Mouse (Mus musculus): ENCODE results near the gene Rnf4.

Rnf4 gene

DNA sequence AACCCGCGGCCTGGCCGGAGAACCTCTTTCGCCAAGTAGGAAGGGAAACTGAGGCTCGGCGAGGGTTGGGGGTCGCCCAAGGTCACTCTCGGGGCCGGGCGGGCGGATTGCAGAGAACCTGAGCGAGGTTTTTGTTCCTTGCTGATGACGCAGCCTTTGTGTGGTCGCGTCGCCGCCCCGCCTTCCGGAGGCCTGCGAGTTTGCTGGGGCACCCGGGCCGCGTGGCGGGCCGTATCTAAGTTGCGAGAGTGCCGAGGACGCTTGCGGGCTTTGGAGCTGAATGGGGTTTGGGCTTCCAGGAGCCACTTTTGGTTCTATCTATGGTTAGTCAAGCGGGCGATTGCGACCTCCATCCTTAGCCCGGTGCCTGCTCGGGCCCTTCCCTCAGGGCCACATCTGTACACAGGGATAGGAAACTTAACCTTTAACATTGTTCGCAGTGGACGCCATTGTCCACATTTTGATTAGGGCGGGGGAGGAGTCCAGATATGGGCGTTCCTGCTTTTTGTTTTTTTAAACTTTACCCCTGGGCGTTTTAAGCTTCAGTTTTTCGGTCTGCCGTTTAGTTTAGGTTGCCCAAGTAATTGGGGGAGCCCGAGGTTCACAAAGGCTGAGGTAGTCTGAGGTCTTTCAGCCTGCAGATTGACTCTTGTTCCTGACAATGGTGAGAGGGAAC lies 824 bp downstream of the Rnf4 start:
- DNase-seq, result peak; percentile 69

DNA sequence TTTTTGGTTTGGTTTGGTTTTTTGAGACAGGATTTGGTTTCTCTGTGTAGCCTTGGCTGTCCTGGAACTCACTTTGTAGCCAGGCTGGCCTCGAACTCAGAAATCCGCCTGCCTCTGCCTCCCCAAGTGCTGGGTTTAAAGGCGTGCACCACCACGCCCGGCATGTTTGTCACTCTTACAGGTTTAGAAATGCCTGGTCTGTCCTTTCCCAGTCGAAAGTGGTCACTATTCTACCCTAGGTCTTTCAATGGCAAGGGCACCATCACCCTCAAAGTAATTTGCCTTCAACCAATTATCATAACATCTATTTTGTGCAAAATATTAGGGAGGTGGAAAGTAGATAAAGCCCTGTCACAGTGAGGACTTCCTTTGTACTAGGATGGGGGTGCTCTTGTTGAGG lies 4.2 kb downstream of the Rnf4 start:
- DNase-seq, result no peak

DNA sequence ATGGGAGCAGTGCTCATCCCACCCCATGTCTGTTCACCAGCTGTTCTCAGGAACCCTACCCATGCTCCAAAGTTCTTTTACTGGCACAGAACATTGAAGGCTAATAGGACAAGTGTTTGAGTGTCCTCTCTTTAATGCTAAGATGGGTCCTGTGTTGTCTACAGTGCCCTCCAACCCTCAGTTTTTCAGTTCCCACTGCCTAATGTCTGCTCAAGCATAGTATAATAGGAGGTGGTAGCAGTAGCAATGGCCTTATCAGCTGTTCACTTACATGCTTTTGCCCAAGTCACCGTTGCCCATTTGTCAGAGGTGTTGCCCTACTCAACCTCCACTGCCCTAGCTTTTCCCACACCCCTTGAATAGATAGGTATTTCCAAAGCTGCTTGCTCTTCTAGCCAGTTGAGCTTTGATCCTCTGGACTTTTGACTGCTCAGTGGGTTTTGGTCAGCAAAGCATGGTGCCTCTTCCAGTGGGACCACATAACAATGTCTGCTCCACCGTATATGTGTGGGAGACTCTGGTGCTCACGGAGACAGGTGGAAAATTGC lies 16.1 kb downstream of the Rnf4 start:
- no peak for DNase-seq

DNA sequence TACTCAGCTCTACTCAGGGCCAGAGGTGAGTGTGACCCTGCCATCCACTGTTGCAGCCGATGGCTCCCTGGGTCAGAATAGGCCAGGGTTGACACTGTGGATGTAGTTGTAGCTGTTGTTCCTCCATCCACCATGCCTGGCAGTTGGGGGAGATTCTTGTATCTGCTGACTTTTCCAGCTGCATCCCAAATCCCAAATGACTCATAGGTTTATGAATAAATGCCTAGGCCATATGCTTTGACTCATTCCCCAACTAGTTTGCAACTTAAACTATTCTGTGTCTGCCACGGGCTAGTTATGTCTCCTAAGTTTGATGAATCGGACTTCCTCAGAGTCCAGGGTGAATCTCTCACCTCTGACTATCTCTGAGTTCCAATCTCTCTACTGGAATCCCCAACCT lies 24.2 kb downstream of the Rnf4 start:
- DNase-seq, result no peak

DNA sequence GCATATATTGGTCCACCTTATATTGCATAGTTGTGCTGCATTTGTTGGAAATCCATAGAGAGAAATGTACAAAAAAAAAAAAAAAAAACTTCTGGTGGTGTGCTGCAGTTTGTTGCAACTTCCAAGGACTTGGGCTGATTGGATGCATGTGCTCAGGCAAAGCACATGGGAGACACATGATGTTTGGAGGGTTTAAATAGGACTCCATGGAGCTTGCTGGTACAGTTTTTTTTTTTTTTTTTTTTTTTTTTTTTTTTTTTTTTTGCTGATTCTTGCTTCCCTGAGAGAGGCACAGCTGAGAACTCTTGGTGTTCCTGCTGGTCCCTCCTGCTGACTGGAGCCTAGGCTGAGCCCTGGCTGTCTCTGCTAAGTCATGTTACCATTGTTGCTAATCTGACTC lies 27.0 kb downstream of the Rnf4 start:
- no peak for DNase-seq

DNA sequence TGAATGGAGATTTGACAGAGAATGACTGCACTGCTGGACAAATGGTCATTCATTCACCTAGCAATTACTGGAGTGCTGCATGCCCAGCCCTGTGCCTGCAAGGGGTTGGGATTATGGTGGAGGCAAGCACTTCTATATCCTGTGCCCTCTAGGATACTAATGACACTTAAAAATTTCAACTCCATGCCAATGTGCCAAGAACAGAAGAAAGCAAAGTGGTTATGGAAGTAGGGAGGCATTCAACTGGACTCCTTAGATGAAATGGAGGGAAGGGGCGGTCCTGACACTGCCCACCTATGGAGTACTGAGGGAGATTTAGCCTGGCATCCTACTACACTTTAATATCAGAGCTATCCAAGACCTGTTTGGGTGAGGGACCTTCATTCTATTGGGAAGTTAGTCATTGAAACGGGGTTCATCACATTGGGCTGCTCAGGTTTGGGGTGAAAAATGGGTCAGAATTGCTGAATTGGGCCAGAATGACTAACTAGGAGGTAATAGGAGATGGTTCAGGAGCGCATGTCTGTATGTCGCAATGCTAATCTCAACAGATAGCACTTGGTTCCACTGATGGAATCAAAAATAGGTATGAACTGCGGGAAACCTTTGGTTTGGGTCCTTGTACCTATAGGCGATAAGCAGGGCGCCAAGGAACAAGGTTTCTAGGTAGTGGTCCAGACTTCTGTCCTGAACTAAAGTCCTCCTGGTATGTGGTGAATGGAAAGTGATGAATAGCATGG lies 32.6 kb downstream of the Rnf4 start:
- peak; percentile 5 for DNase-seq

DNA sequence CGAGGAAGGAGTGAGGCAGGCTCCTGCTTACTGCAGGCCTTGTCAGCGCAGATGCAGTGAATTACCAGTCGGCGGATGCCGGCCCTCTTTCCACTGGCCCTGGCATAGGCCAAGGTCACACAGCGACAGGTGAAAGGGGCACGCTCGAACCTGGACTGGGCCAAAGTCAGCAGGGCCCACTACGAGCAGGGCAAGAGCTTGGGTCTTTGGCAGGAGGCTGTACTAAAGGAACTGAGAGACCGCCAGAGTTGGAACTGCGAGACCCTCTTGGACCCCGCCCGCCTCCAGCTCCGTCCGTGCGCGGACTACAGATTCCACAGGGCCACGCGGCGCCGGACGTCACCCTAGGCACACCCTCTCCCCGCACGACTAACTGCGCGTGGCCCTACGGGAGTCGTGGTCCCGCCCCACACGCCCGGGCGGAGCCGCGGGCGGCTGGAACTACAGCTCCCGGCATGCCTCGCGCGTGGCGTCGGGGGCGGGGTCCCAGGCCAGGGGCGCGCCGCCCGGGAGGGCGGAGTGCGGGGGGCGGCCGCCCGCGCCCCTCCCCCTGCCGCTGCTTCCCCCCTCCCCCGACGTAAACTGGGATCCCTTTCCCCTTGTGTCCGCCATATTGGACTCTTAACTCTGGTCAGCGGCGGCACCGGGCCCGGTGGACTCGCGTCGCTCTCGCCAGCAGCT lies 33.4 kb downstream of the Rnf4 start, which contains the start of gene Fam193a:
TSS of gene Fam193a (plus strand) at position 593 of the 681 bp plus-strand sequence.
- peak; percentile 97 for DNase-seq

DNA sequence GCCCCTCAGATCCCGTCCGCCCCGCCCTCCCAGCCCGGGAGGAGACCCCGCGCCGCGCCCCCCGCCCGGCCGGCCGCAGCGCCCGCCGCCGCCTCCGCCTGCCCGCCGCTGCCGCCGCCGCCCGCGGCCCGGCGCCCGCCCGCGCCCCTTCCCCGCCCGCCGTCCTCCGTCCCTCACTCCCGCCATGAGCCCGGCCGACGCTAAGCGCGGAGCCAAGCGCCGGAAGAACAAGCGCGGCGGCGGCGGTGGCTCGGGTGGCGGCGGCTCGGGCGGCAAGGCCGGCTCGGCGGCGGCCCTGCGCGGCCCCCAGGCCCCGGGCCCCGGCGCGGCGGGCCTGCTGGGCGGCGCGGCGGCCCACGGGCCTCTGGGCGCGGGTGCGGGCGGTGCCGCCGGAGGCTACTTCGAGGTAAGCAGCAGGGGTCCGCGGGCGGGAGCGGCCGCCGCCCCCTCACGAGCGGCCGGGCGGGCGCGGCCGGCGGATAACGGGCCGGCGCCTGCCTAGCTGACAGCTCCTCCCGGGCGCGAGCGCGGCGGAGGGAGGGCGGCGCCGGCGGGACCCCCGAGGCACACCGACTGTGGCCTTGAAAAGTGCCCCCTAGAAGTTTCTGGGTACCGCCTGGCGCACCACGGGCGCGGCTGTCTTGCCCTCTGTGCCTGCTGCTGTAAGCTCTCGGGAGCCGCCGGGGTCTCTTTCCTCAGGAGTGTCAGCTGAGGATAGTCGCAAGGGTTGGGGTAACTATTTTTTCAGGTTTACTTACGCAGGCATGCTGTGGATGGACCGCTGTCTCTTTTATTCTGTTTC lies 34.1 kb downstream of the Rnf4 start:
- DNase-seq, result peak; percentile 14

DNA sequence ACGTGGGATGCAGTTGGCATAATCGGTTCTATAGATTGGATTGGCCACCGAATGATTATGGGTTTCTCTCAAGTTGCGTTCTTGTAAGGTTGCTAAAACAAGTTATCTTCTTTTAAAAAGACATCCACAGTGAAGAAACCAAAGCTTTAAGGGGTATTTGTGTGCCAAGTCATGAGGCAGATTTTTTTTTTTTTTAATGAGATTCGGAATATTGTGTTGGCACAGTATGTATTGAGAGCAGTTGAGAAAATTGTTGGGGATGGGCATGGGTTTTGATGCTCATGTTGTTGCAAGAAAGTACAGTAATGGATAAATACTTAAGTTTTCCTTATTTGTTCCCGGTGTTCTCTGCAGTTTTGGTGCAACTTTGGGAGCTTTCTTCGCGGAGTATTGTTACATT lies 34.8 kb downstream of the Rnf4 start:
- no peak for DNase-seq

DNA sequence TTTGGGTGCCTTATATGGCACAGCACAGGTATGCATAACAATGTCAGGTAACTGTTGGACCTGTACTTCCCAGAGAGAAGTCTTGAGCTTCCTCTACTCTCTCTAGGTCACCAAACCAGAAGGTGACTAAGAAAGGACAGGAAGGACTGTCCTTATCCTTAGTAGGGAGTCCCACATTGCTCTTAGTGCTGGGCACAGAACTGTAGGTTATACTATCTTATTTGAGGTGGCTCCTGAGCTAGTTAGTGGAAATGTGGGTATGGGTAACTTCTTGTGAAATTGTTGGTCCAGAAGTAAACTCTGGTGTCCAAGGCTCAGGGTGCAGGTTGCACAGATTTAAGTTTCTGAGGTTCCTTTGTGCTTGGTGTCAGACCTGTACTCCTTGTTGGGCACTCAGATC lies 36.1 kb downstream of the Rnf4 start:
- no peak for DNase-seq

DNA sequence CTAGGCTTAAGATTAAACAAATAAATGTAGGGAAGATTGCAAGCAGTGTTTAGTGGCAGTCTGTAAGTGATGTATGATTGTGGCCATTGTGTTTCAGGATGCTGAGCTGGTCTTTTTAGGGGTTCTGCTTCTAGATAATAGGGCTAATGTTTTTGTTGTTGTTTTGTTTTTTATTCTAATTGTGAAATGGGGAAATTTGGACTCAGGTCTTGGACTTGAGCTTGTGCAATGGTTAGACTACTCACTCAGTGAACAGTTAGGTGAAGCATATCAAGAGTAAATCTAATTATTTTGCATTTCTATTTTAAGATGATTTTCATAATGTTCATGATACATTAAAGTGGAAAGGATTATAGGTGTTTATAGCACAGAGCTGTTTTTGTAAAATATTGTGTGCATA lies 36.5 kb downstream of the Rnf4 start:
- DNase-seq, result no peak

DNA sequence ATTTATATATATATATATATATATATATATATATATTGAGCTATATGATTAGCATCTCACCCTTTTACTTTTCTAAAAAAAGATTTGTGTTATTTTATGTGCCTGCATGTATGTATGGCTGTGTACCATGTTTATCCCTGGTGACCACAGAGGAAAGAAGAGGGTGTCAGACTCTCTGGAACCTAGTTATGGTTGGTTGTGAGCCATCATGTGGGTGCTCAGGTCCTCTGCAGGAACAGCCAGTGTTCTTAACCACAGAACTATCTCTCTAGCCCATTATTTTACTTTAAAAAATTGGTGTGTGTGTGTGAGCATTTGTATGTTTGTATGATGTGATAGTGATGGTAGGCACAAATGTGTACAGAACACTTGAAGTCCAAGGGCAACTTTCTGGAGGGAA lies 42.7 kb downstream of the Rnf4 start:
- no peak for DNase-seq

DNA sequence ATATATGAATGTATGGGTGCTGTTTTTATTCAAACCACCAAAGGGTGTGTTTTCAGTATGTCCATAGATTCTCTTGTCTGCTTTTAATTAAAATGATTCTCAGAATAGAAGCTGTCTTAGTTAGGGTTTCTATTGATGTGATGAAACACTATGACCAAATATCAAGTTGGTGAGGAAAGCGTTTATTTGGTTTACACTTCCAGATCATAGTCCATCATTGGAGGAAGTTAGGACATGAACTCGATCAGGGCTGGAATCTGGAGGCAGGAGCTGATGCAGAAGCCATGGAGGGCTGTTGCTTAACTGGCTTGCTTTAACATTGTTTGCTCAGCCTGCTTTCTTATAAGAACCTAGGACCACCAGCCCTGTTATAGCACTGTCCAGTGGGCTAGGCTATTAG lies 45.6 kb downstream of the Rnf4 start:
- no peak for DNase-seq

DNA sequence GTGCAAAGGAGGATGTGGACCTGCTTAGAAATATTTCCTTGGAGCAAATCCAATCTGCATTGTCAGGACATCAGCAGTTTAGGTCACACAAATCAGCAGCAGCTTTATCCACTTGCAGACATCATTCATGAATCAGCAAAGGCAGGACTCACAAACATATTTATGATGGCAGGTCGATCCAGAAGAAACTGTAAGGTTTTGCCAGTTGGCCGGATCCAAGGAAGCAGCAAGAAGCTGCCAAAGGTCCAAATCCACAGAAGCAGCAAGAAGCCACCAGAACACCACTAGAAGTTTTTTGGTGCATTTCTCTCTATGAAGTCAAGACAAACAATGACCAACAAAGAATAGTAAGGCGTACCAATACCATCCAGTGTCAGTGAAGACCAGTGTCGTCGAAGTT lies 49.5 kb downstream of the Rnf4 start:
- no peak for DNase-seq

DNA sequence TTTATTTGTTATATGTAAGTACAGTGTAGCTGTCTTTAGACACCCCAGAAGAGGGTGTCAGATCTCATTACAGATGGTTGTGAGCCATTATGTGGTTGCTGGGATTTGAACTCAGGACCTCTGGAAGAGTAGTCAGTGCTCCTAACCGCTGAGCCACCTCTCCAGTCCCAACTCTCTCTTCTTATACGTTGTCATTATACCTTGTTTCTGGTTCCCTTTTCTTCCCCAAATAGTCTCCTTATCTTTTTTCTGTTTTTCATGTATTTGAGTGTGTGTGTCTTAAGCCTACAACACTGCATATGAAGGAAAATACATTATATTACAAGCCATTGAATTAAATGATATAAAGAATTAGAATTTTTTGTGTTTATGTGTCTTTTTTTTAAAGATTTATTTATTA lies 50.7 kb downstream of the Rnf4 start:
- DNase-seq, result no peak

DNA sequence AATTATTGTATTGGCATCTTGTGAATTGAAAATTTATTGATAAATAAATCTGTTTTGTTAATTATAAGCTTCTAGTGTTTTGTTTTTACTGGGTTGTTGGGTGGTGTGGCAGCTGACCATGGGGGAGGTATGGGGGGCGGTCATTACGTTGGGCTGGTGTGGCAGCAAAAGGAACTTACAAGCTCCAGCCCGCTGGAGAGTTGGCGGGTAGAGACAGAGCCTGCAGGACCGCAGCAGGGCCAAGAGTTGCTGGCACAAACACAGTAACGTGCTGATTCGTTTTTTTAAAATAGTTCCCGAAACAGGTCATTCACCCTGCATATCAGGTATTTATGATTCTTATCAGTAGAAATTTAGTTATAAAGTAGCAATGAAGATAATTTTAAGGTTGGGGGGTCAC lies 57.2 kb downstream of the Rnf4 start:
- DNase-seq, result no peak

DNA sequence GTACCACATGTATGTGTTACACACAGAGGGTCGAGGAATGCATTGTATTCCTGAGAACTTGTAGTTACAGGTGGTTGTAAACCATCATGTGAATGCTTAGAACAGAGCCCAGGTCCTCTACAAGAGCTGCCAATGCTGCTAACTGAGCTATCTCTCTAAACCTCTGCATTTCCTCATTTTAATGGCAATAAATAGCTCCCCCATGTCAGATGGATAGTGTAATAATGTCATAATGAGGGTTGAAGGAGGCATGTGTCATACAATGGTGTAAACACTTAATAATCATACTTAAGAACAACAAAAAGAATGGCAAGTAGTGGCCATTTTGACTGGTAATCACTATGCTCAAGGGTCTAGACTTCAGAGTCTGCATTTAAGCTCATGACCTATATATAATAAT lies 59.3 kb downstream of the Rnf4 start:
- no peak for DNase-seq

DNA sequence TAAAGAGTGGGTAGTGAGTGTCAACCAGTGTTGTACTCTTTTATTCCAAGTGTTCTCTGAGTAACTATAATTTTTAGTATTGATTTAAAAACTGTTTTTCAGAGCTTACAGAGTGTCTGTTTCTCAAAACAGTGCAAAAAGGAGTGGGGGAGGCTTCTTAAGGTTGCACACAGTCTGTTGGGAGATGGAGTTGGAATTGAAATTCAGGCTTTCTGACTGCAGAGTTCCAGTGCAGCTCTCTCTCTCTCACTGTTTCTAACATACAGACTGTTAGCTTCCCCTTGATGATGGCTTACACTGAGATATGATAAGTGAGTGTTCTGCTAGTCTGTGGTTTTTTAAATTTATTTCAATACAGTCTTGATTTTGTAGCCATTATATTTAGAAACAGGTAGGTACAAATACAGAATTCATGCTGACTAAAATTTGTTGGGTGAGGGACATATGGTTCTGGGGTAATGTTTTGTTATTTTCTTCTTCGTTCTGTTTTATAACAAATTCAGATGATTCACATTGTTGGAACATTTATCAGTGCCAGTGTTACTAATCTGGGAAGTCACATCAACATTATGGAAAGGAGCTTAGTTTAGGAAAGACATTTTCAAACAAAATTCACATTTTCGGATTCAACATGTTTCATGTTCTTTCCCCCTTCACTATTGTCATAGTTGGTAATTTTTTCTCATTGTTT lies 59.9 kb downstream of the Rnf4 start:
- DNase-seq, result no peak

DNA sequence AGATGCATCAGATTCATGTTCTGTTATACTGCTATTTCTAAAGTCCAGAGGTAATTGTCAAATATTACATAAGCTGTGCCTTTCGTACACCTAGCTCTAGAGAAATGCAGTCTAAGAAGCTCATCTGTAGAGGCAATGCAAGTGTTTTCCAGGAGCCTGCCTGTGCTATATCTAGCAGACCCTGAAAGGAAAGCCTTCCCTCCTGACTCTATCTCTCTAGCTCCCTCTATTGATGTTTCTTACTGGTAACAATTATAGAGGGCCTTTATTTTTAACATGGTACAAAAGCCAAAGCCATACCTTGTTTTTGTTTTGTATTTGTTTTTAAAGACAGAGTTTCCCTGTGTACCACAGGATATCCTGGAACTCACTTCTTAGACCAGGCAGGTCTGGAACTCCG lies 61.8 kb downstream of the Rnf4 start:
- no peak for DNase-seq

DNA sequence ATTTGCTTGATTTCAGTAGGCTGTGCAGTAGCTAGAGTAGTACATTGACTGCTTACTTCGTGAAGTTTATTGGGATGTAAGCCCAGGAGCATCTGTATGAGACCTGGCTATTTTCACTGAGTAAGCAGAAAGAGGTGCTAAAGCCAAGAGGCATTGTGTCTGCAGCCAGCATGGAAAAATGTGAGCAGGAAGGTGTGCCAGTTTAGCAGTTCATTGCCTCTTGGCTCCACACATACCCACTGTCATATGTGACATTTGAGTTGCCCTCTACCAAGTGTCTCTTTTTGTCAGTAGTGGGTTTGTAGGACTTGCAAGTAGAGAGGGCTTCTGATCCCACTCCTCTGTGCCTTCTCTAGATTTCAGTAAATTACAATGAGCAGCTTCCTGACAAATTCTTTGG lies 62.2 kb downstream of the Rnf4 start:
- DNase-seq, result no peak

Data from lung, postnatal 36 days (tissue).